Mouse (Mus musculus): ENCODE data around the gene Bmp8a.

DNA sequence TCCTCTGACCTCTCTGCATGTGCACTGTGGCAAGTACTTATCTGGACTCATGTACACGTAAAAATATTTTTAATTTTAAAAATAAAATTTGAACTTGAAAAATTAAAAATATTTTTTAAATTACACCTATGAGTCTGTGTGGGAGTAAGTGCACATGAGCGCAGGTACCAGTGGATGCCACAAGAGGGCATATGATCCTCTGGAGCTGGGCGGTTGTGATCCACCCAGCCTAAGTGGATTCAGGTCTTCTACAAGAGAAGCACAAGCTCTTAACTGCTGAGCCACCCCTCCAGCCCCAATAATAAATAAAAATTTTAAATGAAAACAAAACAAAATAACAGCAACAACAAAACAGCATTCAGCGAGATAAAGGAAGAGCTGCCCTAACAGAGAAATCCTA, 9.9 kb downstream of the Bmp8a start:
- no peak for TF ChIP-seq CTCF (IDR thresholded peaks at IDR 0.05; ENCODE audit: borderline replicate concordance, insufficient read depth, low read depth, low read length)
- no peak for TF ChIP-seq POLR2A (IDR thresholded peaks at IDR 0.05; ENCODE audit: borderline replicate concordance, insufficient read depth, low read length)
